Mouse (Mus musculus) cerebellum, adult 2 months (tissue): ENCODE results near the gene Chd1l.

Experiments used
- CTCF ChIP-seq: fragments of 200-500 bp; IDR thresholded peaks from 2 replicates; pipeline ENCODE4 v1.5.1; 2011; ENCODE audit warnings: low read depth, mild to moderate bottlenecking, control low read depth, low read length, moderate library complexity, borderline replicate concordance; ENCODE audit not compliant: insufficient read depth
- POLR2A ChIP-seq: fragments of 200-500 bp; IDR thresholded peaks from 2 replicates; pipeline ENCODE4 v1.6.1; 2011; ENCODE audit warnings: low read length, control low read depth, borderline replicate concordance; ENCODE audit not compliant: insufficient read depth

GRCm38 (mm10) chr3:97573807-97574206, 36.2 kb downstream of the Chd1l start:
- no peak for TF ChIP-seq POLR2A
- TF ChIP-seq CTCF: no peak
